Mouse (Mus musculus) bone marrow, adult 2 months (tissue): Measurements from ENCODE around the gene Rint1. TPM values are rescaled to one million over a fixed set of nuclear protein-coding genes. Genes with fewer than 3 reads are reported as not detected.

ENCODE experiments used
- H3K27ac ChIP-seq: fragments of 200-500 bp; 2 replicates; pipeline ENCODE4 v1.5.1; 2012; ENCODE audit warnings: low read depth, mild to moderate bottlenecking, control low read depth, inconsistent platforms, low read length; ENCODE audit not compliant: control insufficient read depth, poor library complexity, insufficient read depth
- H3K4me1 ChIP-seq: fragments of 200-500 bp; 2 replicates; pipeline ENCODE4 v1.6.1; 2011; ENCODE audit warnings: low read length; ENCODE audit not compliant: control insufficient read depth, insufficient read depth
- H3K4me3 ChIP-seq: fragments of 200-500 bp; replicated peaks from 2 replicates; pipeline ENCODE3; 2011; ENCODE audit warnings: mild to moderate bottlenecking, low read depth, low read length, control low read depth; ENCODE audit not compliant: control insufficient read depth
- CTCF ChIP-seq: fragments of 200-500 bp; IDR thresholded peaks from 2 replicates; pipeline ENCODE4 v1.5.1; 2011; ENCODE audit warnings: low read length, control low read depth; ENCODE audit not compliant: control insufficient read depth, insufficient read depth
- POLR2A ChIP-seq: fragments of 200-500 bp; IDR thresholded peaks from 2 replicates; pipeline ENCODE4 v1.6.1; 2011; ENCODE audit warnings: low read depth, mild to moderate bottlenecking, control low read depth, low read length, borderline replicate concordance; ENCODE audit not compliant: control insufficient read depth
- WGBS: fragments of 180-500 bp; shearing (Covaris S2); methylation state at CpG from one replicate; pipeline ENCODE4 v1.1.7; 2018; 5-methylcytosine and 5-hydroxymethylcytosine counted together
- polyA plus RNA-seq: library from polyadenylated mRNA; stranded (reverse); fragments of >200 nt; gene quantifications from 2 replicates; pipeline ENCODE4 v1.2.4, GENCODE M21; 2011; ENCODE audit warnings: low replicate concordance; ENCODE audit not compliant: missing spikeins, insufficient read depth, insufficient read length

Gene Rint1
- 11.3 and 11.7 TPM in 2 replicates for polyA plus RNA-seq

DNA sequence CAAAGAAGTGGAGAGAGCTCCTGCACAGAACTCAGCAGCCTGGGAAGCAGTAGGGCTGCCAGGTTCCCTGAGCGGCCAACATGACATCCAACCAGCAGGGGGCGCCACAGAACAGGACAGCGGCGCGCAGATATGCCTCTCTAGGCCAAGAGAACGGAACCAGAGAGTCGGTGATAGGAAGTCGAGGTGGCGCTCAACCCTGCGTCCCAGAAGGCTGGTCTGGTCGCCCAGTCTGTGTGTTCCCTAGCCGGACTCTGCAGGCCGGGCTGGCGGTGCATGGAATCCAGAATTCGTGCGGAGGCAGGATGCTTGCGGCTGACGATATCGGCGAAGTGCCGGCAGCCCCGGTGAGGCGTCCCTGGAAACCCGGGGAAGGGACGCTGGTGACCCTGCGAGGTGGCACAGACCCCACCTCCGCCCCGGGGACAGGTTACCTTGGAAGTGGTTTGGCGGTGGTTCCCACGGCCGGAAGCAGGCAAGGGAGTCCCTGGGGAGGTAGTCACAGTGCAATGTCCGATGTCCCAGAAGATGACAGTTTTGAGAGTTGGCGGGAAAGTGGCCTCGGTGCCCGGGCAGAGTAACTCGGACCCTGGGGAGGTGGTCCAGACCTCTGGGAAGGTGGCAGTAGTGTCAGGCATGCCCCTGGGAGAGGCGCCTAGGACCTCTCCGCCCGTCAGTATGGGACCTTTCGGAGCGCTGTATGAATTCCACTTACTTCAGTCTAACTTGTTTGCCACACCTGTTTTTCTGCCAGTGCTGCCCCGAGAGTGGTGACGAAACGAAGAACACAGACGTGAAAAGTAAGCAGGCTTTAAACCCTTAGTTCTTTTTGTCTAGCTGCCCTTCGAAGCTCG lies at the start of gene Rint1:
TSS of gene Rint1 (plus strand) at position 176 of the 854 bp plus-strand sequence.
- Histone ChIP-seq H3K27ac (peak within 1 kb of the TSS; percentile 42), H3K4me1 (no peaks in the 10 kb centered on the region; the same call in 1 of the 2 replicates), H3K4me3 (peak within 1 kb of the TSS; percentile 86)
- TF ChIP-seq CTCF = peak; percentile 97
- TF ChIP-seq POLR2A = peak; percentile 94
- whole genome bisulfite sequencing = under 1% methylated on average over 47 of the region's 47 CpGs

DNA sequence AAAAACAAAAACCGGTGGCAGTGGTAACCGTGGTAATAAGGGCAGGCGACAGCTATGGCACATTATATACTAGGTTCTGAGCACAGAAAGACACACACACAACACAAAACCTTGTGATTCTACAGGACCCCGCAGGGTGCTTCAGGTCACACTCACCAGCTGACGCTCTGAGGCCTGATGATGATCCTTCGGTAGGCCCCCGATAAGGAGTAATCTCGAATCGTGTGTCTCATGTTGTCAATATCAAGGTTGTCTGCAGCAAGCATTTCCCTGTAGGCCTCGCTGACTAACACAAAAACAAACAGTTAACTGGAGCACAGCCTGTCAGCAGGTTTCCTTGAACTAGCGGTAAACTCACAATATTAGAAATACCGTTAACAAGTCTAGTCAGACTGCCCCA lies 44.2 kb upstream of the Rint1 start:
- Histone ChIP-seq H3K27ac (no peak overlapping the region), H3K4me1 (no peaks in the 10 kb centered on the region), H3K4me3 (no peak overlapping the region)
- TF ChIP-seq POLR2A (no peak), CTCF (no peak)
- 92% methylated on average over 12 of the region's 12 CpGs for WGBS

GRCm38 (mm10) chr5:23749882-23750281 lies 37.6 kb upstream of the Rint1 start:
- H3K4me1 ChIP-seq = no peaks in the 10 kb centered on the region
- whole genome bisulfite sequencing = 77% methylated on average over 2 of the region's 2 CpGs
- no peak overlapping the region for H3K4me3 ChIP-seq
- TF ChIP-seq CTCF (no peak), POLR2A (no peak)
- H3K27ac ChIP-seq = no peak overlapping the region

- Histone ChIP-seq H3K4me3 (no peak overlapping the region), H3K27ac (no peak overlapping the region), H3K4me1 (no peaks in the 10 kb centered on the region)
- TF ChIP-seq POLR2A (no peak), CTCF (no peak)
- 95% methylated on average over 9 of the region's 9 CpGs for whole genome bisulfite sequencing
These were observed 31.9 kb upstream of the Rint1 start for GRCm38 (mm10) chr5:23755591-23755990.

DNA sequence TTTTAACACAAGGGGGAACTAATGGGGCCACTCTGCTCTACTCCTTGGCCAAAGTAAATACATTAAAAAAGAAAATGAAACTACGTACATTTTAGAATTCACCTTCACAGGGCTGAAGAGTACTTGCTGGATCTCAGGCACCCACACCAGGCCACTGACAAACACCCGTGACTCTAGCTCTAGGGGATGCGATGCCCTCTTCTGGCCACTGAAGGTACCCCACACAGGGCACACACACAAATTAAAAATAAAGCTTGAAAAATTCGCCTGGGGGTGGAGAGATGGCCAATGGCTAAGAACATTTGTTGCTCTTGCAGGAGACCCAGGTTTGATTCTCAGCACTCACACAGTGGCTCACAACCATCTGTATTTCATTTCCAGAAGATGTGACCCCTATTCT lies 31.1 kb upstream of the Rint1 start:
- Histone ChIP-seq H3K4me3 (no peak overlapping the region), H3K4me1 (no peaks in the 10 kb centered on the region), H3K27ac (no peak overlapping the region)
- WGBS = 88% methylated on average over 4 of the region's 4 CpGs
- TF ChIP-seq CTCF (no peak), POLR2A (no peak)

DNA sequence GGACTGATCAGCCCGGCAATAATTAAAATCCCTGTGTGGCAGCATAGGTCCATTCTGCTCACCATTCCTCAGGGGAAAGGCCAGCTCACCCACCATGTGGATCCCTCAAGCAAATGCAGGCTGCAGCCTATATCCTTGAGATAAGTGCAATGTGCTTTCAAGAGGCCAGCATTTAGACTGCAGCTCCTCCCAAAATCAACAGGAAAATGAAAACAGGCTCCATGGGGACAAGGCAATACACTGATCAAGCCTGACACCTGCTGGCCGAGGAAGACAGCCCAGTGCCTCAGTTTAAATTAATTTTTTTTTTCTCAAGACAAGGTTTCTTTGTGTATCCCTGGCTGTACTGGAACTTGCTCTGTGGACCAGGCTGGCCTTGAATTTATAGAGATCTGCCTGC lies 28.9 kb upstream of the Rint1 start:
- no peaks in the 10 kb centered on the region for H3K4me1 ChIP-seq
- no peak overlapping the region for H3K4me3 ChIP-seq
- TF ChIP-seq CTCF = peak; percentile 52
- no peak for TF ChIP-seq POLR2A
- no peak overlapping the region for H3K27ac ChIP-seq
- WGBS = 49% methylated on average over 2 of the region's 2 CpGs

DNA sequence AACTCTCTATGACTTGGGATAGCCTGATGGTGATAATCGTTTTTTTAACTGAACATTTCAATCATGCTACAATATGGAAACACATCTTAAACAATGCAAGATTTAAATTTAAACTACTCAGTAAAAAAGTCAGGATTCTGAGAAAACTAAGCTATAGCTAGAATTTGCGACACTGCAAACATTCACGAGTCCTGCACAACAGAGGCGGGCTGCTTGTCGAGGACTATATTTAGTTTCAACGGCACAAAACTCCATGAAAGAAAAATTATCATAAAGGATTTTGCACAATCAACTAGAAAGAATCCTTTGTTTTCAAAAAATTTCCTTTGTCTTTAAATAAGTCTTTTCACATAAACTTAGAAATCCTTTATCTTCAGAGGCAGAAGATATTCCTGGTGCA lies 25.0 kb upstream of the Rint1 start:
- 88% methylated on average over 6 of the region's 6 CpGs for WGBS
- no peak for TF ChIP-seq POLR2A
- no peak for TF ChIP-seq CTCF

DNA sequence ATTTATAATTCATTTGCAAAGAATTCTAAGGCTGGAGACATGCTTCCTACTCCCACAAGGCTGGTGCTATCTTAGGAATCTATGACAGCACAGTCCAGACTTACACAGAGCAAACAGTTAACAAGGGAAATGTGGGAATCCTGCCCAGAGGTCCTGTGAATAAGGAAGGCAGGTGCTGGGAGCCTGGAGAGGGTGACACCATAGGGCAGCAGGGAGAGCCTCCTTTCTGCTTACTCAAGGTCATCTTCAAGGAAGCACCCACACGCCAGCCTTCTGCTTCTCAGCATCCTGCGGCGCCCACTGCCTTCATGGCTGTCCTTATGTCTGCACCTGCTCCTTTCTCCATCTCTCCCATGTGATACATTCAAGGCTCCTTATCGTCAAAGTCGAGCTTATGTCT lies 23.0 kb upstream of the Rint1 start:
- TF ChIP-seq POLR2A = no peak
- TF ChIP-seq CTCF = no peak
- 94% methylated on average over 5 of the region's 5 CpGs for WGBS
- no peak overlapping the region for H3K27ac ChIP-seq
- no peaks in the 10 kb centered on the region for H3K4me1 ChIP-seq
- no peak overlapping the region for H3K4me3 ChIP-seq

More for the DNA sequence above, 25.0 kb upstream of the Rint1 start:
- Histone ChIP-seq H3K4me1 (no peaks in the 10 kb centered on the region), H3K27ac (no peak overlapping the region), H3K4me3 (no peak overlapping the region)

DNA sequence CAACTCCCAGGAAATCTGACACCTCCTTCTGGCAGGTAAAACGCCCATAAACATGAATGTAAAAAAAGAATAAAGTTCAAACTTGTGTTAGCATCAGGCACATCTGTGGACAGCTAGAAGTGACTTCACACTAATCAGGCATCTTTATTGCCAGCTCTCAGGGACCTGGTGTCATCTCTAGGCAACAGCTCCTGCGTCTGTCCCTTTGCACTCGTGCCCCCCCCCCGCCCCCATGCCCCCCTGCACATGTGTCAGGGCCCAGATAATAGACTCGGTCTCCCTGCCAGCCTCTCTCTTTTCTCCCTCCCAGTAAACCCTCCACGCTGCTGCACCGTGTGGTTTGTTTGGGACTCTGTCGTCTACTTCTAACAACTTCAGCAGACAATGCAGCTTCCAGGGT lies 16.4 kb upstream of the Rint1 start:
- Histone ChIP-seq H3K4me1 (no peaks in the 10 kb centered on the region), H3K27ac (no peak overlapping the region), H3K4me3 (no peak overlapping the region)
- no peak for TF ChIP-seq CTCF
- no peak for TF ChIP-seq POLR2A
- WGBS = 56% methylated on average over 8 of the region's 8 CpGs
